Mouse (Mus musculus): ENCODE results near the gene Rpl27a. TPM values are rescaled to one million over a fixed set of nuclear protein-coding genes. Genes with fewer than 3 reads are reported as not detected.

Gene Rpl27a
- polyA plus RNA-seq, 1 experiment from 2014 or later = 137 TPM

- no peak for ATAC-seq (ENCODE audit: insufficient number of reproducible peaks, insufficient read depth, low FRiP score, low TSS enrichment, low read depth)
- WGBS = 68% methylated on average over 16 of the region's 16 CpGs
- Histone ChIP-seq H3K4me2 (no peak overlapping the region), H3K27ac (peak overlapping the region; percentile 42; the same call in 1 of the 2 replicates), H3K27me3 (no peaks in the 10 kb centered on the region), H3K36me3 (peaks cover 92% of the 10 kb centered on the region), H3K9me3 (no peaks in the 10 kb centered on the region), H3K4me3 (replicated peaks) (no peak overlapping the region), H3K4me1 (replicated peaks) (peaks cover 4% of the 10 kb centered on the region), H3K9ac (replicated peaks) (no peak overlapping the region)
Measured at GRCm38 (mm10) chr7:109525740-109526663, 7.1 kb downstream of the Rpl27a start.

- no peaks in the 10 kb centered on the region for H3K9me3 ChIP-seq
- no peaks in the 10 kb centered on the region for H3K27me3 ChIP-seq
- H3K27ac ChIP-seq = no peak overlapping the region
- 76% methylated on average over 3 of the region's 3 CpGs for WGBS
- H3K9ac ChIP-seq (replicated peaks) = no peak overlapping the region; the same call in 1 of the 2 replicates
- H3K4me1 ChIP-seq (replicated peaks) = no peaks in the 10 kb centered on the region
- no peak overlapping the region for H3K4me3 ChIP-seq (replicated peaks)
- peaks cover 92% of the 10 kb centered on the region for H3K36me3 ChIP-seq
- ATAC-seq (ENCODE audit: insufficient number of reproducible peaks, insufficient read depth, low FRiP score, low TSS enrichment, low read depth) = no peak
- no peak overlapping the region for H3K4me2 ChIP-seq
Measured at GRCm38 (mm10) chr7:109527536-109527935, 8.6 kb downstream of the Rpl27a start.

DNA sequence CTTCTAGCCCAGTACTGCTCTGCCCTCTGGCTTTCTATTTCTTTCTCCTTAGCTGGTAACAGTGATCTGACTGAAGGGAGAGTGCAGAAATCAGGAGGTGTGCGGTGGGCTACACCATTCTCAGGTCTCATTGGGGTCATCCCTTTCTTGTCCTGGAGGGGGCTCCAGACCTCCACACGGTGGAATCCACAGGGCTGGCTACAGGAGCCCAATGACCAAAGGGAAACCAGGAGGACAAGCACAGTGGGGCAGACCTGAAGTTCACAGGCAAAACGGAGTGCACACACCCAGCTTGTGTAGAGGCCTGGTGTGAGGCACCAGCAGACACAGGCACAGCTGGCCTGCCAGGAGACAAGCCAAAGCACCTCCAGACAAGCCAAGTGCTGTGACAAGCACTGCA is 9.4 kb downstream of the Rpl27a start:
- no peaks in the 10 kb centered on the region for H3K27me3 ChIP-seq
- H3K9ac ChIP-seq (replicated peaks) = no peak overlapping the region
- no peak overlapping the region for H3K27ac ChIP-seq
- no peak overlapping the region for H3K4me3 ChIP-seq (replicated peaks)
- peaks cover 92% of the 10 kb centered on the region for H3K36me3 ChIP-seq
- WGBS = 17% methylated on average over 3 of the region's 3 CpGs
- H3K4me1 ChIP-seq (replicated peaks) = no peaks in the 10 kb centered on the region
- no peak for ATAC-seq (ENCODE audit: insufficient number of reproducible peaks, insufficient read depth, low FRiP score, low TSS enrichment, low read depth)
- H3K4me2 ChIP-seq = no peak overlapping the region
- no peaks in the 10 kb centered on the region for H3K9me3 ChIP-seq

GRCm38 (mm10) chr7:109529741-109530140 is 10.8 kb downstream of the Rpl27a start:
- H3K9ac ChIP-seq (replicated peaks) = no peak overlapping the region
- H3K27me3 ChIP-seq = no peaks in the 10 kb centered on the region
- no peaks in the 10 kb centered on the region for H3K9me3 ChIP-seq
- H3K4me3 ChIP-seq (replicated peaks) = no peak overlapping the region
- no peaks in the 10 kb centered on the region for H3K4me1 ChIP-seq (replicated peaks)
- H3K27ac ChIP-seq = no peak overlapping the region
- H3K36me3 ChIP-seq = peaks cover 92% of the 10 kb centered on the region
- 83% methylated on average over 2 of the region's 2 CpGs for WGBS
- no peak for ATAC-seq (ENCODE audit: insufficient number of reproducible peaks, insufficient read depth, low FRiP score, low TSS enrichment, low read depth)
- H3K4me2 ChIP-seq = no peak overlapping the region

DNA sequence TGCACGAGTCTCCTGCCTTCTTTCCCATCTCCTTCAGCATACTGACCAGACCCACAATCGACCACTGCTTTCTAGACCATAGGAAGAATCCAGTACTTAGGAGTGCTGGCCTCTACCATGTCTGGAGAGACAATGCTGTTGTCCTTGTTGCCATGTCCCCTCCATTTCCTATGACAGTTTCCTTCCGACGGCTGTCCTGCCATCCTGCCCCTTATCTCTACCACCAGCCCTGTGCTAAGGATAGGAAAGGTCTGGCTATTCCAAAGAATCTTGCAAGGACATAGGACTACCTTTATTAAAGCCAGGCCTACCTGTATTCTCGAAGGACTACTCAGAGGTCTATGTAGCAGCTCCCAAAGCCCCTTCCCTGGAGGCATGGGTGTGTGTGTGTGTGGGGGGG is 12.6 kb downstream of the Rpl27a start:
- H3K27ac ChIP-seq = no peak overlapping the region
- H3K4me1 ChIP-seq (replicated peaks) = no peaks in the 10 kb centered on the region
- no peak overlapping the region for H3K9ac ChIP-seq (replicated peaks)
- H3K36me3 ChIP-seq = peaks cover 90% of the 10 kb centered on the region
- H3K4me3 ChIP-seq (replicated peaks) = no peak overlapping the region
- H3K27me3 ChIP-seq = no peaks in the 10 kb centered on the region
- ATAC-seq (ENCODE audit: insufficient number of reproducible peaks, insufficient read depth, low FRiP score, low TSS enrichment, low read depth) = no peak
- H3K9me3 ChIP-seq = no peaks in the 10 kb centered on the region
- WGBS = 82% methylated on average over 5 of the region's 5 CpGs
- H3K4me2 ChIP-seq = no peak overlapping the region

DNA sequence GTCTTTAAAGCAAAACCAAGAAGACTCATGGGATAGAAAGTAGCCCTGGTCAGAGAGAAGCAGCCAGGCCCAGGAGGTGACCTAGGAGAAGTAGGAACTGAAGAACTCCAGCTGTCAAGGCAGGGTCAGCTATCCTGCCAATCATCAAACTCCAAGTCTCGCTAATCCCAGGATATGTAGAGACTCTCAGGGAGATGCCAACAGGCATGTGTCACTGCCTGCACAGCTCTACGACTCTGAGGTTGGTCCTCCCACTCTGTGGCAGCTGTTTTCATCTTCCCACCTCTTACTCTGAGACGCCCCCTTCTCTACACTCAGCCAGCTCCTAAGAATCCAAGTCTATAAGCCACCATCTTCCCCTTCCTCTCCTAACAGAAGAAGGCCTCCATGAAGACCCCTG is 13.7 kb downstream of the Rpl27a start:
- Histone ChIP-seq H3K9me3 (no peaks in the 10 kb centered on the region), H3K4me1 (replicated peaks) (peaks cover 4% of the 10 kb centered on the region), H3K36me3 (peaks cover 90% of the 10 kb centered on the region), H3K4me3 (replicated peaks) (no peak overlapping the region), H3K4me2 (no peak overlapping the region), H3K27ac (no peak overlapping the region), H3K9ac (replicated peaks) (no peak overlapping the region), H3K27me3 (no peaks in the 10 kb centered on the region)
- ATAC-seq (ENCODE audit: insufficient number of reproducible peaks, insufficient read depth, low FRiP score, low TSS enrichment, low read depth) = no peak
- 71% methylated on average over 3 of the region's 3 CpGs for WGBS

GRCm38 (mm10) chr7:109533129-109533528 is 14.2 kb downstream of the Rpl27a start:
- Histone ChIP-seq H3K9ac (replicated peaks) (no peak overlapping the region), H3K36me3 (peaks cover 90% of the 10 kb centered on the region), H3K4me3 (replicated peaks) (no peak overlapping the region), H3K4me1 (replicated peaks) (peaks cover 4% of the 10 kb centered on the region), H3K27me3 (no peaks in the 10 kb centered on the region), H3K4me2 (no peak overlapping the region), H3K27ac (no peak overlapping the region), H3K9me3 (no peaks in the 10 kb centered on the region)
- ATAC-seq (ENCODE audit: insufficient number of reproducible peaks, insufficient read depth, low FRiP score, low TSS enrichment, low read depth) = no peak
- WGBS = 76% methylated on average over 4 of the region's 4 CpGs

DNA sequence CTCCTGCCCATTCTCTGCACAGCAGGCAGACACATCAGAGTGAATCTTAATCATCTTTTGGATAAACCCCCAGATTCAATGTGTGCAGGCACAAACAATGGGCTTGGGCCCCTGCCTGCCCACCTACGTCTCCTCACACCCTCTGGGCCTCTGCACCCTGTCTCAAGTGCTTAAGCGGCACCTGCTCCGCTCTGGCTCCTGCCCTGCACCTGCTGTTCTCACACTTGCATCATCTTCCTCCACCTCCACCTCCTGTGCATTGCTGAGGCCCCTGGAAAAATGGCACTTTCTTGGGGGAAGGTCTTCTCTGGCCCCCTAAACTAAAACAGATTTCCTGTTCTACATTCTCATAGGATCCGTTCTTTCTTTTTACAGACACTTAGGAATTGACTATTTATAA is 14.9 kb downstream of the Rpl27a start:
- 86% methylated on average over 4 of the region's 4 CpGs for WGBS
- Histone ChIP-seq H3K27ac (no peak overlapping the region), H3K9ac (replicated peaks) (no peak overlapping the region), H3K4me2 (no peak overlapping the region), H3K36me3 (peaks cover 89% of the 10 kb centered on the region), H3K27me3 (no peaks in the 10 kb centered on the region), H3K4me1 (replicated peaks) (peaks cover 4% of the 10 kb centered on the region), H3K9me3 (no peaks in the 10 kb centered on the region), H3K4me3 (replicated peaks) (no peak overlapping the region)
- no peak for ATAC-seq (ENCODE audit: insufficient number of reproducible peaks, insufficient read depth, low FRiP score, low TSS enrichment, low read depth)

DNA sequence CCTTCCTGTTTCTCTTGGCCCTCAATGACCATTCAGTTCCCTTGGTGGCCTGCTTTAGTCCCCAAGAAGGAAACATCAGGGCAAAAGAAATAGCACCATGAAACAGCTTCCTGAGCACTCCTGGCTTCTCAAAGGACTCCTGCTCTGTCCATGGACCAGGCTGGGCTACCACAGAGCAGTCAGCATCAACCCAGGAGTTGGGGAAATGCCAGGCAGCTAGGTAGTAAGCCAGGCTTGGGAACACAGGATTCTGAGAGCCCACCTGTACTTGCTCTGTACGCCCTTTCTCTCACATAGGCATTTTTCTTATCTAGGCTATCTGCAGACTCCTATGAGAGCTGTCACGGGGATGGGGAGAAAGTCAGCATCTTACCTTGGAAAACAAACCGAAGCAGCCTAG is 16.0 kb downstream of the Rpl27a start:
- peaks cover 96% of the 10 kb centered on the region for H3K36me3 ChIP-seq
- ATAC-seq (ENCODE audit: insufficient number of reproducible peaks, insufficient read depth, low FRiP score, low TSS enrichment, low read depth) = no peak

GRCm38 (mm10) chr7:109536451-109536946 is 17.6 kb downstream of the Rpl27a start:
- H3K27ac ChIP-seq = peak overlapping the region; percentile 62
- H3K27me3 ChIP-seq = no peaks in the 10 kb centered on the region
- no peak overlapping the region for H3K9ac ChIP-seq (replicated peaks)
- peaks cover 4% of the 10 kb centered on the region for H3K4me1 ChIP-seq (replicated peaks)
- no peaks in the 10 kb centered on the region for H3K9me3 ChIP-seq
- no peak overlapping the region for H3K4me2 ChIP-seq
- 65% methylated on average over 4 of the region's 4 CpGs for WGBS
- H3K4me3 ChIP-seq (replicated peaks) = no peak overlapping the region
- H3K36me3 ChIP-seq = peaks cover 95% of the 10 kb centered on the region
- ATAC-seq (ENCODE audit: insufficient number of reproducible peaks, insufficient read depth, low FRiP score, low TSS enrichment, low read depth) = peak; percentile 44

More for the DNA sequence above, 16.0 kb downstream of the Rpl27a start:
- H3K9ac ChIP-seq (replicated peaks) = no peak overlapping the region
- H3K9me3 ChIP-seq = no peaks in the 10 kb centered on the region
- 95% methylated on average over 3 of the region's 3 CpGs for WGBS
- H3K4me2 ChIP-seq = no peak overlapping the region
- H3K27ac ChIP-seq = no peak overlapping the region
- H3K4me3 ChIP-seq (replicated peaks) = no peak overlapping the region
- H3K4me1 ChIP-seq (replicated peaks) = peaks cover 4% of the 10 kb centered on the region
- H3K27me3 ChIP-seq = no peaks in the 10 kb centered on the region

- no peak for ATAC-seq (ENCODE audit: insufficient number of reproducible peaks, insufficient read depth, low FRiP score, low TSS enrichment, low read depth)
- H3K9ac ChIP-seq (replicated peaks) = no peak overlapping the region
- no peak overlapping the region for H3K4me2 ChIP-seq
- H3K36me3 ChIP-seq = peaks cover 95% of the 10 kb centered on the region
- no peaks in the 10 kb centered on the region for H3K9me3 ChIP-seq
- no peak overlapping the region for H3K4me3 ChIP-seq (replicated peaks)
- no peak overlapping the region for H3K27ac ChIP-seq
- H3K4me1 ChIP-seq (replicated peaks) = peaks cover 4% of the 10 kb centered on the region
- no peaks in the 10 kb centered on the region for H3K27me3 ChIP-seq
Measured at GRCm38 (mm10) chr7:109540902-109541301, 22.0 kb downstream of the Rpl27a start.

All from limb, embryonic 12.5 days (tissue).